Mouse (Mus musculus) limb, embryonic 14.5 days (tissue): ENCODE measurements around the gene Fam193a. TPM values are rescaled to one million over a fixed set of nuclear protein-coding genes. Genes with fewer than 3 reads are reported as not detected.

Source experiments
- ATAC-seq: fragments of 200-750 bp; cut with Nextera tagmentation; 2 replicates; pipeline ENCODE4 v1.8.0; 2017; ENCODE audit warnings: low read depth, moderate number of reproducible peaks, moderate TSS enrichment; ENCODE audit not compliant: low FRiP score
- DNase-seq: peaks from one replicate; pipeline ENCODE4 v3.0.0-alpha.2; 2015; ENCODE audit warnings: low spot score
- H3K27ac ChIP-seq: fragments of 300-500 bp; sonication (generic); replicated peaks from 2 replicates; pipeline ENCODE4 v1.5.1; 2014; ENCODE audit warnings: low read depth, mild to moderate bottlenecking, low read length, moderate library complexity, mixed read lengths
- H3K27me3 ChIP-seq: fragments of 300-500 bp; sonication (generic); 2 replicates; pipeline ENCODE4 v1.6.1; 2014; ENCODE audit warnings: low read length, mixed read lengths; ENCODE audit not compliant: control insufficient read depth, insufficient read depth
- H3K36me3 ChIP-seq: fragments of 300-500 bp; sonication (generic); 2 replicates; pipeline ENCODE4 v1.6.1; 2014; ENCODE audit warnings: mild to moderate bottlenecking, low read length, moderate library complexity, mixed read lengths; ENCODE audit not compliant: control insufficient read depth, insufficient read depth
- H3K4me1 ChIP-seq: fragments of 300-500 bp; sonication (generic); 2 replicates; pipeline ENCODE4 v1.6.1; 2014; ENCODE audit warnings: antibody characterized with exemption, low read length, mixed read lengths; ENCODE audit not compliant: control insufficient read depth, insufficient read depth
- H3K4me2 ChIP-seq: fragments of 300-500 bp; sonication (generic); replicated peaks from 2 replicates; pipeline ENCODE4 v1.6.1; 2014; ENCODE audit warnings: low read depth, mild to moderate bottlenecking, low read length, moderate library complexity; ENCODE audit not compliant: severe bottlenecking
- H3K4me3 ChIP-seq: fragments of 300-500 bp; sonication (generic); replicated peaks from 2 replicates; pipeline ENCODE4 v1.5.1; 2014; ENCODE audit warnings: low read length
- H3K9ac ChIP-seq: fragments of 300-500 bp; sonication (generic); 2 replicates; pipeline ENCODE4 v1.6.1; 2014; ENCODE audit warnings: mild to moderate bottlenecking, low read depth, low read length, moderate library complexity; ENCODE audit not compliant: severe bottlenecking
- H3K9me3 ChIP-seq: fragments of 300-500 bp; sonication (generic); 2 replicates; pipeline ENCODE4 v1.6.1; 2016; ENCODE audit warnings: low read length; ENCODE audit not compliant: control insufficient read depth
- POLR2A ChIP-seq: fragments of 200-500 bp; IDR thresholded peaks from 2 replicates; pipeline ENCODE4 v1.8.0; 2012; ENCODE audit warnings: inconsistent platforms, mild to moderate bottlenecking, moderate library complexity, borderline replicate concordance; ENCODE audit not compliant: insufficient read depth, insufficient read length; ENCODE audit errors: extremely low read depth
- WGBS: fragments of 180-500 bp; shearing (Covaris S2); extraction: QIAGEN DNeasy Blood & Tissue Kit; methylation state at CpG from one replicate; pipeline ENCODE4 v1.1.7; 2014; 5-methylcytosine and 5-hydroxymethylcytosine counted together
- polyA plus RNA-seq, 2 experiments: library from polyadenylated mRNA; depleted of rRNA in 1 of 2; stranded (reverse) in 1 of 2; unstranded in 1 of 2; fragments of >200 nt; fragmentation: Nextera tagmentation in 1 of 2; extraction: Ambion mirVana in 1 of 2; gene quantifications; 2 replicates each; pipeline versions ENCODE4 v1.2.1 to v1.2.3; 2012 to 2014

Gene Fam193a
- polyA plus RNA-seq, 2 experiments, result 16.6 to 57.5 TPM

- Histone ChIP-seq H3K4me3 (no peak overlapping the region), H3K27me3 (no peaks in the 10 kb centered on the region), H3K4me1 (no peaks in the 10 kb centered on the region), H3K4me2 (no peak overlapping the region), H3K9ac (no peak overlapping the region), H3K9me3 (no peaks in the 10 kb centered on the region), H3K27ac (no peak overlapping the region), H3K36me3 (peaks cover 80% of the 10 kb centered on the region)
- no peak for ATAC-seq
- no peak for TF ChIP-seq POLR2A
- WGBS, result 74% methylated on average over 3 of the region's 3 CpGs
- DNase-seq, result no peak
Measured at GRCm38 (mm10) chr5:34434241-34434640, 64.5 kb downstream of the Fam193a start.

GRCm38 (mm10) chr5:34438052-34438451 lies 68.3 kb downstream of the Fam193a start:
- no peak overlapping the region for H3K4me2 ChIP-seq
- DNase-seq (no peak), ATAC-seq (no peak)
- no peak overlapping the region for H3K27ac ChIP-seq
- no peak overlapping the region for H3K9ac ChIP-seq
- no peaks in the 10 kb centered on the region for H3K9me3 ChIP-seq
- no peak overlapping the region for H3K4me3 ChIP-seq
- H3K4me1 ChIP-seq, result no peaks in the 10 kb centered on the region
- H3K36me3 ChIP-seq, result peaks cover 81% of the 10 kb centered on the region
- TF ChIP-seq POLR2A, result no peak
- 96% methylated on average over 4 of the region's 4 CpGs for WGBS
- H3K27me3 ChIP-seq, result no peaks in the 10 kb centered on the region

- H3K36me3 ChIP-seq, result peaks cover 87% of the 10 kb centered on the region
- no peaks in the 10 kb centered on the region for H3K27me3 ChIP-seq
- H3K4me1 ChIP-seq, result no peaks in the 10 kb centered on the region
Measured at GRCm38 (mm10) chr5:34438659-34439058, 68.9 kb downstream of the Fam193a start.

DNA sequence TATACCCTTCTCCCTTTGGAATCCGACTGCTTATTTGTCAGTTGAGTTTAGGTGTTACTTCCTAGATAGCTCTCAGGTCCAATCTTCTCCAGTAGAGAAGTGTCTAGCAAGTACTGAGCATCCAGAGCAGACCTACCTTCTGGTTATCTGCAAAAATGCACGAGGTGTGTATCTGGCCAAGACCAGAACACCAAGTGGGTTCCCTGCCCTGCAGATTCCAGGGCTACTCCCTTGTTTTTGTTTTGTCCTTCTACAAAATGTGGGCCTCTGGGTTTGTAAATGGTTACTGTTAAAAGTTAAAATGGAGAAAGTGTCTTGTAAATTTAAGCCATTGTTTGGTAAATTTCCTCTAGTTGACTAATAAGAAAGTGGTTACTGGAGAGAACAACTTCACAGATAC lies 70.0 kb downstream of the Fam193a start:
- no peak for ATAC-seq
- no peak for DNase-seq

More at GRCm38 (mm10) chr5:34438659-34439058, 68.9 kb downstream of the Fam193a start:
- Histone ChIP-seq H3K4me2 (no peak overlapping the region), H3K4me3 (no peak overlapping the region), H3K27ac (no peak overlapping the region), H3K9me3 (no peaks in the 10 kb centered on the region), H3K9ac (no peak overlapping the region)
- 92% methylated on average over 1 of the region's 1 CpGs for WGBS
- no peak for DNase-seq
- TF ChIP-seq POLR2A, result no peak
- ATAC-seq, result no peak

GRCm38 (mm10) chr5:34441797-34442196 lies 72.1 kb downstream of the Fam193a start:
- WGBS, result 98% methylated on average over 2 of the region's 2 CpGs
- no peak for DNase-seq
- Histone ChIP-seq H3K27ac (no peak overlapping the region), H3K36me3 (peaks cover 83% of the 10 kb centered on the region), H3K9me3 (no peaks in the 10 kb centered on the region), H3K4me3 (no peak overlapping the region), H3K9ac (no peak overlapping the region), H3K4me2 (no peak overlapping the region), H3K27me3 (no peaks in the 10 kb centered on the region), H3K4me1 (no peaks in the 10 kb centered on the region)
- no peak for ATAC-seq
- no peak for TF ChIP-seq POLR2A

More for the DNA sequence above, 70.0 kb downstream of the Fam193a start:
- H3K4me3 ChIP-seq, result no peak overlapping the region
- no peak for TF ChIP-seq POLR2A
- WGBS, result 94% methylated on average over 2 of the region's 2 CpGs
- H3K36me3 ChIP-seq, result peaks cover 87% of the 10 kb centered on the region
- no peak overlapping the region for H3K9ac ChIP-seq
- H3K27me3 ChIP-seq, result no peaks in the 10 kb centered on the region
- no peaks in the 10 kb centered on the region for H3K4me1 ChIP-seq
- no peak overlapping the region for H3K4me2 ChIP-seq
- H3K9me3 ChIP-seq, result no peaks in the 10 kb centered on the region
- H3K27ac ChIP-seq, result no peak overlapping the region

DNA sequence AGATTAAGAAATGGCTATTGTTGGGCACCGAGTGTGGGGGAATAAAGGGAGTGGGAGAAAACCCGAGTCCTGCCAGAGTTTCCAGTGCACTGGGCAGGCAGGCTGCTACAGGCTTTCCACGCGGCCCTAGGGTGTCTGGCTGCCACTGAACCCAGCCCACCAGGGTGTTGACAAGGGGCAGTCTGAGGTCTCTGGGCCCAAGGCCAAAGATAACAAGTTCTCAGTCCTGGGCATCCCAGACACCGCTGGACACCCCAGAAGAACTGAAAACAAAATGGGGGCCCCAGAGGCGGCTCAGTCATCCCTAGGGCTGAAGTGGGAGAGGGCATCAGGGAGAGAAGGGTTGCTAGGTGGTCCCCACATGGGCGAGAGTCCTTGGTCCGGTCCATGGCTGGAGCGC lies 76.5 kb downstream of the Fam193a start:
- 85% methylated on average over 9 of the region's 9 CpGs for WGBS

More for the DNA sequence above, 76.5 kb downstream of the Fam193a start:
- H3K4me1 ChIP-seq, result no peaks in the 10 kb centered on the region
- no peak for ATAC-seq
- peaks cover 67% of the 10 kb centered on the region for H3K36me3 ChIP-seq
- no peaks in the 10 kb centered on the region for H3K9me3 ChIP-seq
- H3K27me3 ChIP-seq, result no peaks in the 10 kb centered on the region
- no peak for DNase-seq
- no peak overlapping the region for H3K4me3 ChIP-seq
- no peak overlapping the region for H3K9ac ChIP-seq
- H3K4me2 ChIP-seq, result no peak overlapping the region
- H3K27ac ChIP-seq, result no peak overlapping the region
- TF ChIP-seq POLR2A, result no peak
